Mouse (Mus musculus) stomach, embryonic 15.5 days (tissue): ENCODE results near the gene Grin2a. TPM values are rescaled to one million over a fixed set of nuclear protein-coding genes. Genes with fewer than 3 reads are reported as not detected.
A peak's percentile ranks its signal among the peaks of the same experiment; 100 is the strongest.

ENCODE experiments used
- ATAC-seq: fragments of 200-750 bp; cut with Nextera tagmentation; 2 replicates; pipeline ENCODE4 v1.8.0; 2017; ENCODE audit warnings: low read depth, moderate number of reproducible peaks, moderate TSS enrichment; ENCODE audit not compliant: insufficient read depth, low FRiP score
- H3K27ac ChIP-seq: fragments of 300-500 bp; sonication (generic); 2 replicates; pipeline ENCODE4 v1.5.1; 2015; ENCODE audit warnings: mild to moderate bottlenecking, inconsistent platforms
- H3K27me3 ChIP-seq: fragments of 300-500 bp; sonication (generic); replicated peaks from 2 replicates; pipeline ENCODE4 v1.6.1; 2015; ENCODE audit warnings: inconsistent platforms
- H3K36me3 ChIP-seq: fragments of 300-500 bp; sonication (generic); 2 replicates; pipeline ENCODE4 v1.6.1; 2015; ENCODE audit warnings: inconsistent platforms
- H3K4me1 ChIP-seq: fragments of 300-500 bp; sonication (generic); 2 replicates; pipeline ENCODE4 v1.6.1; 2015; ENCODE audit warnings: inconsistent platforms
- H3K4me2 ChIP-seq: fragments of 300-500 bp; sonication (generic); 2 replicates; pipeline ENCODE4 v1.6.1; 2015; ENCODE audit warnings: mild to moderate bottlenecking, inconsistent platforms
- H3K4me3 ChIP-seq: fragments of 300-500 bp; sonication (generic); replicated peaks from 2 replicates; pipeline ENCODE4 v1.5.1; 2015; ENCODE audit warnings: inconsistent platforms
- H3K9ac ChIP-seq: fragments of 300-500 bp; sonication (generic); 2 replicates; pipeline ENCODE4 v1.6.1; 2015; ENCODE audit warnings: inconsistent platforms
- H3K9me3 ChIP-seq: fragments of 300-500 bp; sonication (generic); 2 replicates; pipeline ENCODE4 v1.6.1; 2016; ENCODE audit warnings: inconsistent platforms
- WGBS: fragments of 180-500 bp; shearing (Covaris S2); methylation state at CpG from one replicate; pipeline ENCODE4 v1.1.7; 2015; 5-methylcytosine and 5-hydroxymethylcytosine counted together
- polyA plus RNA-seq: library from polyadenylated mRNA; unstranded; fragments of >200 nt; fragmentation: Nextera tagmentation; extraction: Ambion mirVana; gene quantifications from 2 replicates; pipeline ENCODE4 v1.2.1, GENCODE M21; 2015

Grin2a gene
- polyA plus RNA-seq, 1 experiment from 2014 or later, result 0.80 TPM

DNA sequence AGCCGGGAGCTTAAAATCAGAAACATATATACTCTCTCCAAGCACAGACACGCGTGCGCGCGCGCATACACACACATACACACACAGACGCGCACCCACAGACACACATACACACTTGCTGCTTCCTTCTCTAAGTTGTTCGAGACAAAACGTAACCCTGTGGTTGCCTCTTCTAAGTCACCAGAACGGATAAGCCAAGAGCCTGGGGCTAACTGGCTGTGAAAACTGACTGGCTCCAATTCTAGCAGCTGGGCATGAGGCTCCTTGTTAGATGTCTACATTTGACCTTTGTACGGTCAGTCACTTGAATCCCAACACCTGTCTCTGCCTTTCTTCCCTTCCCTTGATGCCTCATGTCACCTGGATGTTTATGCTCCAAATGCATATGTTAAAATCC is 452 bp upstream of the Grin2a start:
- Histone ChIP-seq H3K4me3 (no peak overlapping the region; the same call in 1 of the 2 replicates), H3K4me2 (peak overlapping the region; percentile 58)
- WGBS, result 30% methylated on average over 13 of the region's 13 CpGs

DNA sequence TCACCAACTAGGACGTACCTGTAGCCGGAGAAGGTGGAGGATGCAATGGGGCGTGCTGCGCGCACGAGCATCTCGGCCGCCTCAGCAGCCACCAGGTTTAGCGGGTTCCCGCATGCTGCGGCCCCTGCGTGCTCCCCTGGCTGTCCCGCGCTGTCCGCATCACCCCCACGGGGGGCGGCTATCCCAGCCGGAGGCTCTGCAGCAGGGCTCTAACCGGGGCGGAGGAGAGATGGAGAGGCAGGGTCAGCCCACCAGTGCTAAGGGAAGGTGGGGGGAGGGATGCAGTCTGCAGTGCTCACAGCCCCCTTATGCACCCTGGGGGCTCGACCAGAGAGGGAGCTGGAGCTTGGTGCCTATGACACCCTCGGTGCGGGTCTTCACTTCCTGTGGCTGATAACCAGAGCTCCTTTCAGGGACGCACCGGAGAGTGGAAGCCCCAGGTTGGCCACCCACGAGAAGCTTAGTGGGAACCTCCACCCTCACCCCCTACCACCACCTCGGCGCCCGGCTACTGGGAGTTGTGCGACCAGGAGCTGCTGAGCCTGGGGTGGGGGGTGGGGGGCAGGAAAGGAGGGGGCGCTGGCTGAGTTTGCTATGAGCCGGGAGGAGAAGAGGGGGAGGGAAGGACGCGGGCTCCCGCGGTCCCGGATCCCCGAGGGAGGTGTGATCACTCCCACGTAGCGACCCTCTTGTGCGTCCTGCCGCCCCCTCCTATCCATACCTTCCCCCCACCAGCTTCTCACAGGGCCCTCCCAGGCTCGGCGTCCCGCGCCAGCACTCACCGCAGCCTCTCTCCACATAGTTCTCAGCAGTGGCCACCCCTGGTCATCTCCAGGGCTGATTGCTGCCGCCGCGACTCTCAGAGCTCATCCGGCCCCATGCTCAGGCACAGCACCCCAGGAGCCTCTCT is 1.1 kb downstream of the Grin2a start:
- Histone ChIP-seq H3K36me3 (no peaks in the 10 kb centered on the region), H3K27ac (no peak overlapping the region), H3K4me3 (peak overlapping the region; percentile 31), H3K9ac (no peak overlapping the region), H3K27me3 (peaks cover 57% of the 10 kb centered on the region), H3K4me2 (peak overlapping the region; percentile 58), H3K4me1 (peaks cover 23% of the 10 kb centered on the region; the same call in 1 of the 2 replicates), H3K9me3 (no peaks in the 10 kb centered on the region)
- WGBS, result under 1% methylated on average over 45 of the region's 51 CpGs
- ATAC-seq, result no peak

More for the DNA sequence above, 452 bp upstream of the Grin2a start:
- H3K27ac ChIP-seq, result no peak overlapping the region
- no peaks in the 10 kb centered on the region for H3K9me3 ChIP-seq
- no peak overlapping the region for H3K9ac ChIP-seq
- H3K36me3 ChIP-seq, result no peaks in the 10 kb centered on the region
- H3K27me3 ChIP-seq, result peaks cover 57% of the 10 kb centered on the region
- no peak for ATAC-seq
- H3K4me1 ChIP-seq, result peaks cover 23% of the 10 kb centered on the region; the same call in 1 of the 2 replicates

- Histone ChIP-seq H3K27ac (no peak overlapping the region), H3K36me3 (no peaks in the 10 kb centered on the region), H3K4me2 (peak overlapping the region; percentile 58), H3K4me1 (peaks cover 23% of the 10 kb centered on the region; the same call in 1 of the 2 replicates), H3K9me3 (no peaks in the 10 kb centered on the region), H3K27me3 (peaks cover 57% of the 10 kb centered on the region), H3K4me3 (peak overlapping the region; percentile 31), H3K9ac (no peak overlapping the region)
- 1% methylated on average over 39 of the region's 39 CpGs for WGBS
- ATAC-seq, result no peak
Measured at GRCm38 (mm10) chr16:9993255-9994040, 1.9 kb downstream of the Grin2a start.

DNA sequence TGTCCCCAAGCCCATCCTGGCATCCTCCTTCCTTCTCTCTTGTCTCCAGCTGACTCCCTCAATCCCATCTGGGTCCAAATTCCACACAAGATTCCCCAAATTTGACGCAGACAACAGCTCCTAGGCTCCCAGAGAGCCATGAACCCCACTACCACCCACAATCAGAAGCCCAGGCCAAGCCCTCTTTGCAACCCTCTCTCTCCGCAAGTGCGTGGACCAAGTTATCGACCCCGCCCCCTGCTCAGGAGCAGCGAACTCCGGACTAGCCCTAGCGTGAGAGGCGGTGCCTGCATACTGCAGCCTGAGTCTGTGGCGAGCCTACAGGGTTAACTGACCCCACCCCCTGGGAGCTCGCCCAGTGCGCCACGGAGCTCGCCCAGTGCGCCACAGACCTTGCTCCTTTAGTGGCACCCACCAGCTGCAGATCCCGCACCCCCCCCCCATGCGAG is 2.6 kb downstream of the Grin2a start:
- under 1% methylated on average over 17 of the region's 17 CpGs for WGBS
- Histone ChIP-seq H3K36me3 (no peaks in the 10 kb centered on the region), H3K4me2 (peak overlapping the region; percentile 58), H3K9ac (no peak overlapping the region), H3K4me1 (peaks cover 23% of the 10 kb centered on the region; the same call in 1 of the 2 replicates), H3K9me3 (no peaks in the 10 kb centered on the region), H3K27ac (no peak overlapping the region), H3K27me3 (peaks cover 57% of the 10 kb centered on the region), H3K4me3 (peak overlapping the region; percentile 31)
- no peak for ATAC-seq

DNA sequence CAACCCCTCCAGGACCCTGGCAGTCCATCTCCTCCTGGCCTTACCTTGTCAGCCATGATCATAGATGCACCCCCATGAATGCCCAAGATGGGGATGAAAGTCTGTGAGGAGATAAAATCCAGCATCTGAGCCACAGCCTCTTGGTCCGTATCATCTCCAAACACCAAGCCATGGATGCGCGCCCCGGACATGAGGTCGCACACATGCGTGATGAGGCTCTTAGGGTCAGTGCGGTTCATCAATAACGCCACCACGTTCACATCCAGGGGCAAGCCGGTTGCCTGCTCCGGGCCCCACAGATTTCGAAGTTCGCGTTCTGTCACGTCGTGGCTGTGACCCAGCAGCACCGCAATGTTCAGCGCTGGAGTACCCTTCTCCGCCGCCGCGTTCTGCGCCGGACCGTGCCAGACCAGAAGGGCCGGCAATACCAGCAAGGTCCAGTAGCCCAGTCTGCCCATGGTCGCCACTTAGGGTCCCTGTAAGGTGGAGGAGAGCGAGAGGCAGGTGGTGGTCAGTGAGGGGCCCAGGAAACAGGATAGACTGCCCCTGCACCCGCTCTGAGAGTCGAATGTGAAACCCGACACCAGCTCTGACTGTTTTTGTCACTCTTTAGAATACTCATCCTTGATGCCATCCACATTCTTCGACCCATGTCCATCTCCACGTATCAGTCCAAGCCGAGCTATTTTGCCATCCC is 3.1 kb downstream of the Grin2a start:
- Histone ChIP-seq H3K4me1 (peaks cover 23% of the 10 kb centered on the region; the same call in 1 of the 2 replicates), H3K4me3 (no peak overlapping the region; the same call in 1 of the 2 replicates), H3K36me3 (no peaks in the 10 kb centered on the region), H3K9ac (no peak overlapping the region), H3K4me2 (0 out of 2 replicates have a peak overlapping the region, but pooled peaks have one; percentile 58), H3K9me3 (no peaks in the 10 kb centered on the region), H3K27me3 (peaks cover 57% of the 10 kb centered on the region), H3K27ac (no peak overlapping the region)
- ATAC-seq, result no peak
- 16% methylated on average over 34 of the region's 34 CpGs for WGBS

DNA sequence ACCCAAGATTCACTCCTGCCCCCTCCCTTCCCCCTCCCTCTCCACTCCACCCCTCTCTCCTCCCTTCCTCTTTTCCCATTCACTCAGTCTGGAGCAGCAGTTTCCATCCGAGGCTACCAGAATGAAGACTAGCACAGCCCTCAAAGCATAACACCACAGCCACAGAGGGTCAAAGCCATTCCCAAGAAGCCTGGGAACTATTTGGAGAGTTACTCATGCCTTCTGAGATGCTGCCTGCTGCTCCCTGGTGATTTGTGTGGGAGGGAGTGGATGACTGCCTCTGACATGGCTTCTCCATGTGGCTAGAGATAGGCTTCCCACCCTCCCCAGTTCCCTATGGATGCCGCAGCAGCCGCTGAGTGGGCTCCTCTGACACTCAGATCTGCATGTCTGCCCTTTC is 10.3 kb downstream of the Grin2a start:
- no peak overlapping the region for H3K4me3 ChIP-seq
- no peak overlapping the region for H3K4me2 ChIP-seq
- WGBS, result 62% methylated on average over 3 of the region's 3 CpGs
- no peaks in the 10 kb centered on the region for H3K9me3 ChIP-seq
- H3K36me3 ChIP-seq, result no peaks in the 10 kb centered on the region
- no peak overlapping the region for H3K9ac ChIP-seq
- ATAC-seq, result no peak
- H3K27ac ChIP-seq, result no peak overlapping the region
- H3K27me3 ChIP-seq, result no peaks in the 10 kb centered on the region
- no peaks in the 10 kb centered on the region for H3K4me1 ChIP-seq

DNA sequence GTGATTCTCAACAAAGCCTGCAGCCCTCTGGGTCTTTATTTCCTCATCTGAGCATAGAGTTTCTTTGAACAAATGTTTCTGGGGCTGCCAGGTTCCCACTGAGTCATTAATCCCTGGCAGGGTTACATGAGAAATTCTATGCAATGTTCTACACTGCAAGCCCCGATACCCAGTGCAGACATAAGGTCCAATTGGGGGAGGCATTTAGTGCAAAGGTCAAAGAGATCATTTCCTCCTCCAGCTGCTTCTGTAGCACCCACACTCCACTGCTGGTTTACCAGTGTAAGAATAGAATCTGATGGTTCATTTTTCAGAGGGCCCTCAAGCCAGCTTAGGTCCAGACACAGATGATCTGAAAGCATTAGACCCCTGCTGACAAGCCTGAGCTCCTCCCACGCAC is 14.7 kb downstream of the Grin2a start:
- 45% methylated on average over 2 of the region's 2 CpGs for WGBS
- H3K9me3 ChIP-seq, result no peaks in the 10 kb centered on the region
- no peak overlapping the region for H3K9ac ChIP-seq
- no peak overlapping the region for H3K27ac ChIP-seq
- no peaks in the 10 kb centered on the region for H3K4me1 ChIP-seq
- no peaks in the 10 kb centered on the region for H3K36me3 ChIP-seq
- no peak for ATAC-seq
- no peak overlapping the region for H3K4me2 ChIP-seq
- no peaks in the 10 kb centered on the region for H3K27me3 ChIP-seq
- H3K4me3 ChIP-seq, result no peak overlapping the region

- Histone ChIP-seq H3K4me3 (no peak overlapping the region), H3K27ac (no peak overlapping the region), H3K36me3 (no peaks in the 10 kb centered on the region), H3K9me3 (no peaks in the 10 kb centered on the region), H3K9ac (no peak overlapping the region), H3K4me2 (no peak overlapping the region), H3K27me3 (no peaks in the 10 kb centered on the region), H3K4me1 (no peaks in the 10 kb centered on the region)
- no peak for ATAC-seq
- WGBS, result 81% methylated on average over 2 of the region's 2 CpGs
Measured at GRCm38 (mm10) chr16:9978173-9978572, 17.2 kb downstream of the Grin2a start.

GRCm38 (mm10) chr16:9972705-9973104 is 22.7 kb downstream of the Grin2a start:
- Histone ChIP-seq H3K4me3 (no peak overlapping the region), H3K27me3 (no peaks in the 10 kb centered on the region), H3K36me3 (no peaks in the 10 kb centered on the region), H3K4me2 (no peak overlapping the region), H3K4me1 (no peaks in the 10 kb centered on the region), H3K27ac (no peak overlapping the region), H3K9me3 (no peaks in the 10 kb centered on the region), H3K9ac (no peak overlapping the region)
- no peak for ATAC-seq
- WGBS, result 77% methylated on average over 3 of the region's 3 CpGs

GRCm38 (mm10) chr16:9964469-9964868 is 30.9 kb downstream of the Grin2a start:
- WGBS, result 66% methylated on average over 6 of the region's 6 CpGs
- no peaks in the 10 kb centered on the region for H3K9me3 ChIP-seq
- H3K27ac ChIP-seq, result no peak overlapping the region
- H3K4me1 ChIP-seq, result no peaks in the 10 kb centered on the region
- no peak overlapping the region for H3K9ac ChIP-seq
- no peaks in the 10 kb centered on the region for H3K36me3 ChIP-seq
- ATAC-seq, result no peak
- no peaks in the 10 kb centered on the region for H3K27me3 ChIP-seq
- no peak overlapping the region for H3K4me2 ChIP-seq
- H3K4me3 ChIP-seq, result no peak overlapping the region

- no peak for ATAC-seq
- Histone ChIP-seq H3K4me1 (no peaks in the 10 kb centered on the region), H3K9ac (no peak overlapping the region), H3K4me2 (no peak overlapping the region), H3K4me3 (no peak overlapping the region), H3K27ac (no peak overlapping the region), H3K36me3 (no peaks in the 10 kb centered on the region), H3K9me3 (no peaks in the 10 kb centered on the region), H3K27me3 (no peaks in the 10 kb centered on the region)
- WGBS, result 96% methylated on average over 1 of the region's 1 CpGs
Measured at GRCm38 (mm10) chr16:9962482-9962881, 32.9 kb downstream of the Grin2a start.
